Mouse (Mus musculus): ENCODE results near the gene Mpv17. TPM values are rescaled to one million over a fixed set of nuclear protein-coding genes. Genes with fewer than 3 reads are reported as not detected.

The Mpv17 gene
- total RNA-seq (2021) = 10 to 100 TPM; 42.3 to 46.1 TPM
- long read RNA-seq, experiment 1, transcript Mpv17-201 (8 exons, 1,724 nt) = major isoform, 97 of 107 reads
- long read RNA-seq, experiment 1, partial matches to known transcripts = 2 of 107 reads
- long read RNA-seq, experiment 1, other reads (novel, unspliced or antisense) = 3 of 107 reads
- long read RNA-seq, experiment 2, transcript Mpv17-201 (8 exons, 1,724 nt) = major isoform, 50 of 54 reads
- long read RNA-seq, experiment 2, partial matches to known transcripts = 0 of 54 reads
- long read RNA-seq, experiment 2, other reads (novel, unspliced or antisense) = 3 of 54 reads

GRCm38 (mm10) chr5:31154152-31154553, at the start of gene Mpv17:
Gene Mpv17 (minus strand): TSS chr5:31154251.
- peak; percentile 87 for DNase-seq

DNA sequence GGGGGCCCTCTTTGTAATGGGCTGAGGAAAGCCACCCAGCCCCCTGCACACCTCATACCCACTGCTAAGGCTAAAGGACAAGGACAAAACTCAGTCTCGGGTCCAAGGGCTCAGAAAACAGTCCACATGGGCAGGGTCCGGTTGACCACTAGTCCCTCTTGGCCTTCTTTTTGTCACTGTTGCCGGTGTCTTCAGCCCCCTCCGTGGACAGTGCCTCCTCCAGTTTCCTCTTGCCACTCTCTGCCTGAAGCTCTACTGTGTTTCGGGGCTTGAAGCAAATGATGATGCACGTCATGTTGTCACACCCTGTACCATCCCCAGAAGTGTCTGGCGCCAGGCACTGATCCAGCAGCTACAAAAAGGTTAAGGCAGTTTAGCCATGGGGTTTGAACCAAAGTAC, 48.9 kb upstream of the Mpv17 start:
- DNase-seq = no peak

GRCm38 (mm10) chr5:31201742-31202590, 47.9 kb upstream of the Mpv17 start, which contains the start of gene Zfp513:
Gene Zfp513 (minus strand): TSS chr5:31202303.
- peak; percentile 96 for DNase-seq

GRCm38 (mm10) chr5:31201042-31201741, 47.1 kb upstream of the Mpv17 start:
- peak; percentile 35 for DNase-seq

- peak; percentile 42 for DNase-seq
Observed at GRCm38 (mm10) chr5:31200327-31200768, 46.3 kb upstream of the Mpv17 start.

GRCm38 (mm10) chr5:31199893-31200292, 45.8 kb upstream of the Mpv17 start:
- DNase-seq = peak; percentile 51

GRCm38 (mm10) chr5:31199321-31199892, 45.4 kb upstream of the Mpv17 start:
- no peak for DNase-seq

DNA sequence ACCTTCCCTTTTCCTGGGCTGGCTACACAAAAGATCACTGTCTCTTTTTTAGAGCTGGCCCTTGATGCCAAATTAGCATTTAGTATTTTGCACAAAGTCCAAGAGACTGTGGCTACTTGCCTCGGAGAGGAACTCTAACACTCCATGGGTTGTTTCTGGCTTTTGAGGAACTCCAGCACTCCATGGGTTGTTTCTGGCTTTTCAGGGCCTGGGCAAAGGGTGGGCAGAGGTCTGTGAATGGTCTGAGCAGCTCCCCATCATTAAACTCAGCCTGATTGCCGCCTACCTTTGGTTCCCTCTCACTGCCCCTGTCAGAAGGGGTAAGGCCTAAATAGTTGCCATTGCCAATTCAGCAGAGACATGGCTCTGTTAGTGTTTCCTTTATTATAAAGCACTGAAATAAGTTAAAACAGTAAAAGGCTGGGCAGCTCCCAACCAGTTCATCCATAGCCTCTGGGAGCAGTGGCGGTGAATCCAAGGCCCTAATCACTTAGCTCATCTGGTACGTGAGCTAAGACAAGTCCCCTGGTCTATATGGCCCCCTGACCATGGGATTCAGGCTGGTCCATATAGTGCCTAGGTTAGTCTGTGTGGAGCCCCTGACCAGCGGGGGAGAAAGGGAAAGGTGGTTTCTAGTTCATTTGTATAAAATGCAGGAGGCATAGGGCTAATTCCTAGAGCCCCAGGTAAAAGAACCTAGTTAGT, 44.7 kb upstream of the Mpv17 start:
- DNase-seq = no peak

- DNase-seq = no peak
Observed at GRCm38 (mm10) chr5:31198170-31198569, 44.1 kb upstream of the Mpv17 start.

DNA sequence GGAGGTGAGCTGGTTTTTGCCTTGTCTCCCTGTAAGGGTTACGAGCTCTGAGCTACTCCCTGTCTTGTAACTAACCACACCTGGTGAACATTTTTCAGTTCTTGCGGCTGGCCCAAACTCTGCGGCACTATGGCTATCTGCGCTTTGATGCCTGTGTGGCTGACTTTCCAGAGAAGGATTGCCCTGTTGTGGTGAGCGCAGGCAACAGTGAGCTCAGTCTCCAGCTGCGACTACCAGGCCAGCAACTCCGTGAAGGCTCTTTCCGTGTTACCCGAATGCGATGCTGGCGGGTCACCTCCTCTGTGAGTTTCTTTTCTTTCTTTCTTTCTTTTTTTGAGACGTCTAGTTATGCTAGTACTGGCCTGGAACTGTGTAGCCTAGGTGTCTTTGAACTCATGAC, 43.0 kb upstream of the Mpv17 start:
- DNase-seq = no peak

DNA sequence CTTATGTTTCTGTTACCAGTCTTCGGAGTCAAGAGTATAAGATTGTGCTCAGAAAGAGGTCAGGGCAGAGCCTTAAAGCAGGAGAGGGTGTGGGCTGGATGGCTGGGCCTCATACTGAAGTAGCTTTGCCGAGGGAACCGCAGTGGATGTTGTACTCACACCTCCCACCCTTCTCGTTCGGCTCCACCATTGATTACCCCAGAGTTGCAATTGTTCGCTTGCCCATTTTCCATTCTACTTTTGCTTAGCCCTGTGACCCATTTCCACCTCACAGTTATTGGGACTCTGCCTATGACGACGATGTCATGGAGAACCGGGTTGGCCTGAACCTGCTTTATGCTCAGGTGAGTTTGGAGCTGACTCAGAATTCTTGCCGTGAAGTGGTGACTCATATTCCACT, 42.2 kb upstream of the Mpv17 start:
- no peak for DNase-seq

DNA sequence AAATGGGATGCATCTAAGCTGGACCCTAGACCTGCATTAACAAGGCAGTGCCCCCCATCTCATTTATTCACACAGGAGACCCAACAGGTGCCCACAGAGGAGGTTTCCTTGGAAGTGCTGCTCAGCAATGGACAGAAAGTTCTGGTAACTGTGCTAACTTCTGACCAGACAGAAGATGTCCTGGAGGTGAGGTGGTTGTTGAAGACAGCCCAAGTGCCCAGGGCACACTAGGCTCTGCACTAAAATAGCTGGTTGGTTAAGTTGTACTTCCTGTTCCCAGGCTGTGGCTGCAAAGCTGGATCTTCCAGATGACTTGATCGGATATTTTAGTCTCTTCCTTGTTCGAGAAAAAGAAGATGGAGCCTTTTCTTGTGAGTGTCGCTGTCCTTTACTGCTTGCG, 41.6 kb upstream of the Mpv17 start:
- no peak for DNase-seq

DNA sequence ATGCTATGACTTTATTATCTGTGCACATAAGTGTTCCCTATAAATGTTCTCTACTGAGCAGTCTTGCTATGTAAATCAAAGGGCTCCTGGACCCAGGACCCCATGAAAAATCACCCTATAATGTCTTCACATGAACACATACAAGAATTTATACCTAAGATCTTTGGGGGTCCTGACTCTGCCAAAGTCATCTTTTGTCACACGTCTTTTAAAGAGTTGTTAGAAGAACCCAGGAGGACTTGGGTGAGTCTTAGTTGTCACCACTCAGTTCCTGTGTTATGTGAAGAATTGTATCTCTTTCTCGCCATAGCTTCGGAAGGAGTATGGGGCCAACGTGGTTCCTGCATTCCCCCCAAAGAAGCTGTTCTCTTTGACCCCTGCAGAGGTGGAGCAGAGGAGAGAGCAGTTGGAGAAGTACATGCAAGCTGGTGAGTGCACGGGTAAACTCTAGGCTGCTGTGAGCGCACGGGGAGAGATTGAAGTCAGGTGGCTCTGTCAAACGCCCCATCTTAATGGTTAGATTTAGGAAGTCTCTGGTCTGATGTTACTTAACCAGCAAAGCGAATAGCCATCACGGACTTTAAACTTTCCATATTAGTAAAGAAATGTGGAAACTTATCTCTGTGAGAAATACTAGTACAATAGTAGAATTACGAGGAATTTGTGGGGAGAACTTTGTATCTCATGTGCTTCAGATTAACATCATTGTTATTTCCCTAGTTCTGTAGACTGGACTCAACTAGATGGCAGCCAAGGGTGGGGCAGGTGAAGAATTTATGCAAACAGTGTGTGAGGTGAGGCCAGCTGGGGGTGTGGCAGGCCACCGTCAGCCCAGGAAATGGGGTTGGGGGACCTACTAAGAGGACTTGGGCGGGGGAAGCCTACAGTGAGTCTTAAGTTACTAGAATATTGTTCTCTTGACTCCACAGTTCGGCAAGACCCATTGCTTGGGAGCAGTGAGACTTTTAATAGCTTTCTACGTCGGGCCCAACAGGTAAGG, 40.7 kb upstream of the Mpv17 start:
- DNase-seq = no peak

GRCm38 (mm10) chr5:31193631-31194281, 39.7 kb upstream of the Mpv17 start:
- no peak for DNase-seq

DNA sequence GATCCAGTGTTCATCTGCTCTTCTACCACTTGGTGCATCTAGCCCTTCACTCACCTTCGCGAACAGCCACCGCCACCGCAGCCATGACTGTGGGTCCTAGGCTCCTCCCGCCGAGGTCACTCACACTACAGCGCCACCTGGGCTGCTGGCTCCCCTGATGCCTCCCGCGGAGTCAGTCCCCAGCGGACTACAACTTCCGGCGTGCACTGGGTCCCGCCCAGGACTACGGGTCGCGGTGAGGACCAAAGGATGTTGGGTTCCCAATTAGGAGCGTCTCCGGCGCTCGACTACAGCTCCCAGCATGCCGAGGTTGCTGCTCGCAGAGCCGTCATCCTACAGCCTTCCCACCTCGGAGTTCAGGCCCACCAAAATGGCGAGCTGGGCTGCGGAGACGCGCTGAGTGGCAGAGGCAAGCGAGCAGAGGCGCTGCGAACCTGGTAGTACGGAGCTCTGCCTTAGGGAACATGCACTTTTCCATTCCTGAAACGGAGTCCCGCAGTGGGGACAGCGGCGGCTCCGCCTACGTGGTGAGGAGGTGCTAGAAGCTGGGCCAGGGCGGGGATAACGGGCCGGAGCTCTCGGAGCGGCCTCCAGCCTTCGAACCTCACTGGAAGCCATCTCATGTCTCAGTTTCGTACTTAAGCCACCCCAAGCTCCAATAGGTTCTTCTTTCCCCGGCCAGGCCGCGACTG, 39.0 kb upstream of the Mpv17 start, which contains the start of the genes Snx17 and Eif2b4:
TSS of gene Snx17 (plus strand) at position 289 of the 692 bp plus-strand sequence.
TSS of gene Eif2b4 (minus strand) at position 492 of the 692 bp plus-strand sequence.
- DNase-seq = peak; percentile 100

DNA sequence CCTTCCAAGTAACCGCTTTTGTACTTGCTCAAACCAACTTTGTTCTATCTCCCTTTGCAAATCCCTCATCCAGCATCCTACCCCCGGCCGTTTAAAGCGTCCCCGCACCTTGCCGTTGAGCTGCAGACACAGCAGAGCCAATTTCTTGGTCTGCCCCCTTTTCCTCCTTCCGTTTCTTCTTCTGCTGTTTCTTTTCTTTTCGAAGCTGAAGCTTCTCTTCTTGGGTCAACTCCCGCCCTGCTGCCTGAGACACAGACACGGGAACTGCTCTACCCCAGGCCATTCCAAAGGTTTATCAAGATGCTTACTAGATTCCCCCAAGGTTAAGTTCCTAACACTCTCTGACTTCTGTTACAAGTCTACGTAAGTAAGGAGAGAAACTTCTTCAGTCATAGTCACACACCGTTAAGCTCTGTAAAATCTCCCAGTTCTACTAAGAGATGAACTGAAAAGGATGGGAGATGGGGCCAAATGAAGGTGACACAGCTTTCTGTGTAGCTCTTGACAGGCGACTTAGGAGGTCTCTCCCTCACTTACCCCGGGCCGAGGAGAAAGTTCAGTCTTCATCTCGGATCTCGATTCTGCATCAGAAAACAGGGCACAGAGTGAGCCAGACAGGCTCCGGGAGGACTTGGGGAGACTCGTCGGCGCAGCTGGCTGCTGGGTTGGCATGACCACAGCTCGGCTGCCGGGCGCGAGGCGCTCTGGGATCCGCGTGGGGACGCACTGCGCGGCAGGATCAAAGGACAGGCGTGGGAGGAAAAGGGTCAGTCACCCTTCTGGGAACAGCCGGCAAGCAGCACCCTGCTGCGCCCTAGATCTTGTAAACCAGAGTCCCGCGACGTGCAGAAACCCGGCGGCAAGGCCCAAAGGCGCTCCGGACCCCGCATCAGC, 38.2 kb upstream of the Mpv17 start:
- peak; percentile 85 for DNase-seq

DNA sequence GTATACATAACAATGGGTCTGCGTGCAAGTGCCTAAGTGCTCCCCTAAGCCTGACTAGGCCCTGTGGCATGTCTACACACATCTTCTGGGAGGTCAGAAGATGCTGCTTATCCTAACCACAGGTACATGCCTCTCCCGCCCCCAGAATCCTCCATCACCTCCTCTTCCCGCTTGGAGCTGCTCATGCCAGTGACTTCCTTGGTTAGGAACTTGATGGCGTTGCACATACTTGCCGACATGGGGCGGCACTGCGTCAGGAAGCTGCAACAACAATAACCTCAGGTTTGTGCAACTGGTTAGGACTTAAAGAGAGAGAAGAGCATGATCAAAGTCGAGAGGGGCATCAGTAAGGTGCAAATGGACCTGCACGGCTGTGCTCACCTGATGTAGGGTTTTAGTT, 36.1 kb upstream of the Mpv17 start:
- DNase-seq = no peak
